Mouse (Mus musculus) small intestine, adult 2 months (tissue): ENCODE measurements around the gene Gna14. TPM values are rescaled to one million over a fixed set of nuclear protein-coding genes. Genes with fewer than 3 reads are reported as not detected.

Experiments
- H3K27ac ChIP-seq: fragments of 200-500 bp; 2 replicates; pipeline ENCODE4 v1.5.1; 2012; ENCODE audit warnings: low read depth, low read length, control low read depth, inconsistent platforms; ENCODE audit not compliant: insufficient read depth
- H3K27me3 ChIP-seq: fragments of 200-500 bp; 2 replicates; pipeline ENCODE4 v1.6.1; 2012; ENCODE audit warnings: mild to moderate bottlenecking, moderate library complexity, low read length, inconsistent platforms; ENCODE audit not compliant: control insufficient read depth, insufficient read depth
- H3K36me3 ChIP-seq: fragments of 200-500 bp; 2 replicates; pipeline ENCODE4 v1.6.1; 2012; ENCODE audit warnings: mild to moderate bottlenecking, low read length, control low read depth, inconsistent platforms; ENCODE audit not compliant: control insufficient read depth, insufficient read depth
- H3K4me1 ChIP-seq: fragments of 200-500 bp; 2 replicates; pipeline ENCODE4 v1.6.1; 2012; ENCODE audit warnings: low read length, inconsistent platforms, mixed read lengths; ENCODE audit not compliant: control insufficient read depth, insufficient read depth, insufficient read length
- H3K4me3 ChIP-seq: fragments of 200-500 bp; 2 replicates; pipeline ENCODE4 v1.5.1; 2012; ENCODE audit warnings: low read depth, mild to moderate bottlenecking, control low read depth, inconsistent platforms, low read length, moderate library complexity
- CTCF ChIP-seq: fragments of 200-500 bp; IDR thresholded peaks from 2 replicates; pipeline ENCODE4 v1.5.1; 2012; ENCODE audit warnings: low read depth, mild to moderate bottlenecking, control low read depth, inconsistent platforms, low read length, moderate library complexity, mixed read lengths; ENCODE audit not compliant: insufficient replicate concordance, insufficient read length; ENCODE audit errors: extremely low read depth
- POLR2A ChIP-seq: fragments of 200-500 bp; IDR thresholded peaks from 2 replicates; pipeline ENCODE4 v1.6.1; 2012; ENCODE audit warnings: low read depth, mild to moderate bottlenecking, control low read depth, inconsistent platforms, low read length, moderate library complexity
- WGBS: fragments of 180-500 bp; shearing (Covaris S2); methylation state at CpG from one replicate; pipeline ENCODE4 v1.1.7; 2018; 5-methylcytosine and 5-hydroxymethylcytosine counted together
- polyA plus RNA-seq: library from polyadenylated mRNA; depleted of rRNA; stranded (reverse); fragments of >200 nt; gene quantifications from 2 replicates; pipeline ENCODE4 v1.2.3, GENCODE M21; 2012

The Gna14 gene
- polyA plus RNA-seq, 1 experiment, result 0.52 TPM

DNA sequence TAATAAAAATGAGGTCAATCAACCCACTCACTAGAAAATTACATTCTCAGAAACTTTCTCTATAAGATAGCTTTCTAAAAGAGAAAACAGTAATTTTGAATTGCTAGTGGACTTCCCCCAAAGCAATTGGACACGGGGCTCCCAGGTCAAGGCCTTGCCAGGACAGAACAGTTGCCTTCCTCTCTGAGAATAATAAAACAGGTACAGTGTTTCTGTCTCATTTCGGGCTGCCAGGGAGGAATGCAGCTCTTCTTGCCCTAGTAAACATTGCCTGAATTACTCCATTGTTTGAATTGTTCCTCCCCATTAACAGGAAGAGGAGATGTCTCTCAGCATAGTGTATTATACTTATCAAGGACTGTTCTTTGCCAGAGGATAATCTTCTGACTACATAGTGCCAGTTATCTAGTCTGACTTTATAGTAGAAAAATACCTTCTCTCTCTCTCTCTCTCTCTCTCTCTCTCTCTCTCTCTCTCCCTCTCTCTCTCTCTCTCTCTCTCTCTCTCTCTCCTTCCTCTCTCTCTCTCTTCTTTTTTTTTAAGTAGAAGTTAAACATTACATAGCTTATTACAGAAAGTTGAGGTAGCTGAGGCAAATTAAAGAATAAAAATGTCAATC, 33.3 kb downstream of the Gna14 start:
- H3K27me3 ChIP-seq, result no peaks in the 10 kb centered on the region
- H3K27ac ChIP-seq, result no peak overlapping the region
- no peaks in the 10 kb centered on the region for H3K36me3 ChIP-seq
- H3K4me3 ChIP-seq, result no peak overlapping the region
- TF ChIP-seq CTCF (no peak), POLR2A (no peak)
- 26% methylated on average over 2 of the region's 2 CpGs for WGBS
- H3K4me1 ChIP-seq, result no peaks in the 10 kb centered on the region

DNA sequence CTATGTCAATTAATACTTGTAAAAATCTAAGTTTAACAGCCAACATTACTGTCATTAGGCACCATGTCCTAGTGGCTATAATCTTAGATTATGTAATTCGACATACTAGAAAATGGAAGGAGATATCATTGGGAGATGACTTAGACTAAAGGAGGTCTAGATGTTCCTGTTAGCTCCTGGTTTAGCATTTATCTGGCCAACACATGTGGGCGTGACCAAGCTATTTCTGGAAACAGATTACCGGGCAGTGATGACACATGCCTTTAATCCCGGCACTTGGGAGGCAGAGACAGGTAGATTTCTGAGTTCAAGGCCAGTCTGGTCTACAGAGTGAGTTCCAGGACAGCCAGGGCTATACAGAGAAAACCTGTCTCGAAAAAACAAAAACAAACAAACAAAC, 37.1 kb downstream of the Gna14 start:
- Histone ChIP-seq H3K36me3 (no peaks in the 10 kb centered on the region), H3K4me1 (no peaks in the 10 kb centered on the region), H3K27me3 (no peaks in the 10 kb centered on the region), H3K27ac (no peak overlapping the region), H3K4me3 (no peak overlapping the region)
- WGBS, result 75% methylated on average over 5 of the region's 5 CpGs
- TF ChIP-seq POLR2A, result no peak
- no peak for TF ChIP-seq CTCF

- 77% methylated on average over 12 of the region's 12 CpGs for WGBS
- TF ChIP-seq CTCF (no peak), POLR2A (no peak)
- Histone ChIP-seq H3K27ac (no peak overlapping the region), H3K27me3 (no peaks in the 10 kb centered on the region), H3K4me1 (no peaks in the 10 kb centered on the region), H3K4me3 (no peak overlapping the region), H3K36me3 (no peaks in the 10 kb centered on the region)
These were observed 41.9 kb downstream of the Gna14 start for GRCm38 (mm10) chr19:16477314-16477946.

DNA sequence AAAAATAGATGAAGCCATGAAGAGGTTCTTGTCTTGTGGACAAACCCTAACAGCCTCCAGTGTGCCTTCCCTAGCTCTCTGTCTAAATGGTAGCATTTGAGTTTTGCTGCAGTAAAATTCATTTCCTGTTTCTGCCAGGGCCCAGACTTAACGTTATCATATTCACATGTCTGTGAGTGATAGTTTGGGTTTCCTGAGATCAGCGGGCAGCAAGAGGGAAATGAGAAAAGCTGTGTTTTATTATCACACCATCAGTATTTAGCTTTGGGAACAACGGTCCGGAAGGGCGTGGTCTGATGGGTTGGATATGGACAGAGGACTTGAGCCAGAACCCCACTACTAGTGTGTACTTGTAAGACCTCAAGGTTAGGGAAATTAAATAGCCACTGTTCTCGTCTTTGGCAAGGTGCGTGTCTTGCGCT, 42.6 kb downstream of the Gna14 start:
- TF ChIP-seq POLR2A, result no peak
- TF ChIP-seq CTCF, result no peak
- 65% methylated on average over 8 of the region's 8 CpGs for WGBS
- Histone ChIP-seq H3K27ac (no peak overlapping the region), H3K4me3 (no peak overlapping the region), H3K27me3 (no peaks in the 10 kb centered on the region), H3K36me3 (no peaks in the 10 kb centered on the region), H3K4me1 (no peaks in the 10 kb centered on the region)

GRCm38 (mm10) chr19:16482047-16482446, 46.5 kb downstream of the Gna14 start:
- WGBS, result 74% methylated on average over 3 of the region's 3 CpGs
- no peak overlapping the region for H3K27ac ChIP-seq
- no peak for TF ChIP-seq POLR2A
- TF ChIP-seq CTCF, result no peak
- no peaks in the 10 kb centered on the region for H3K27me3 ChIP-seq
- no peaks in the 10 kb centered on the region for H3K4me1 ChIP-seq
- H3K36me3 ChIP-seq, result no peaks in the 10 kb centered on the region
- no peak overlapping the region for H3K4me3 ChIP-seq

DNA sequence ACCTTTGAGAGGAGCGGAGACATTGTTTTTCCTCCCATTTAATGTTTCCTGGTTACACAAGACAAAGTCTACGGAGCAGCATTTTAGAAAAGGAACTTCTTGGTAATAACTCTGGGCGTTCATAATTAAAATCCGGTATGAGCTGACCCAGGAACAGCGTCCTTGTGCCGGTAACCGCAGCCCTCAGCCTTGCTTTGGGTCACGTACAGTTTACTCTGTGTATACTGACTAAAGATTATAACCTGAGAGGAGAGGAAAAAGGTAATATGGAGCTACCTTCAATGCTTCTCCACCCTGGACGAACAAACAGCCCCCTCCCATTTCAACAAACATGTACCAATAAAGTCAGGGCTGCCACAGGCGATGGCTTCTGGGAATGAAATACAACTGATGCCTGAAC, 48.7 kb downstream of the Gna14 start:
- H3K27ac ChIP-seq, result no peak overlapping the region
- H3K4me1 ChIP-seq, result no peaks in the 10 kb centered on the region

DNA sequence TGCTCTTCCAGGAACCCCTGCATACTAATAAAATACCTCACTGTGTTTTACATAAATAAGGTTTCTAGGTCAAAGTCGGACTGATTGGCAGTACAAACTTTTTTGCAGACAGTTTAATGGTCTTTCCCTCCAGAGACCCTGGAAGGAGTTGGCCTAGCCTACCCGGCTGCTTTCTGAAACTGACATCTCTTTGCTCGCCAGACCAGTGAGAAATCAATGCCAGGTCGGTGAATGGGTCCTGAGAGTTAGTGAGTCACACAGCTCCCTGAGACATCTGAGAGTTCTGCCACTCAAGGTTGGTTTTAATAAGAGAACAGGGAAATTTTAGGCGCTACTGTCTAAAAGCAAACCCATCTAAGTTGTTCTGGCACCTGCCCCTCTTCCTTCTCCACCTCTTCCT, 49.1 kb downstream of the Gna14 start:
- H3K4me1 ChIP-seq, result no peaks in the 10 kb centered on the region
- H3K27me3 ChIP-seq, result no peaks in the 10 kb centered on the region
- TF ChIP-seq POLR2A (no peak), CTCF (no peak)
- no peak overlapping the region for H3K4me3 ChIP-seq
- H3K27ac ChIP-seq, result no peak overlapping the region
- H3K36me3 ChIP-seq, result no peaks in the 10 kb centered on the region
- 58% methylated on average over 5 of the region's 5 CpGs for WGBS

More for the DNA sequence above, 48.7 kb downstream of the Gna14 start:
- TF ChIP-seq POLR2A, result no peak
- TF ChIP-seq CTCF, result no peak
- Histone ChIP-seq H3K36me3 (no peaks in the 10 kb centered on the region), H3K4me3 (no peak overlapping the region), H3K27me3 (no peaks in the 10 kb centered on the region)
- 49% methylated on average over 10 of the region's 10 CpGs for WGBS
